Mouse (Mus musculus): Measurements from ENCODE around the gene Sfrp2. TPM values are rescaled to one million over a fixed set of nuclear protein-coding genes. Genes with fewer than 3 reads are reported as not detected.

Sfrp2 gene
- total and polyA plus RNA-seq, 3 experiments, result not detected

GRCm38 (mm10) chr3:83801649-83802155 is 35.6 kb downstream of the Sfrp2 start:
- Histone ChIP-seq H3K4me1 (ENCODE audit: control insufficient read depth in 1 of 2, insufficient read depth in 2 of 2, low read length in 2 of 2) (no peaks in the 10 kb centered on the region), H3K79me2 (ENCODE audit: control insufficient read depth, insufficient read depth, low read length, poor library complexity) (no peaks in the 10 kb centered on the region), H3K9me3 (replicated peaks; ENCODE audit: insufficient read depth, low read length) (no peaks in the 10 kb centered on the region), H3K4me3 (ENCODE audit: control insufficient read depth in 1 of 2, insufficient read depth in 1 of 2, low read depth in 2 of 2, low read length in 2 of 2) (no peak overlapping the region), H3K27me3 (ENCODE audit: control insufficient read depth in 1 of 2, insufficient read depth in 2 of 2, low read length in 2 of 2) (peaks cover 0 to under 1% of the 10 kb centered on the region in 2 experiments; a peak in 1 of 4 replicates), H3K36me3 (ENCODE audit: control insufficient read depth in 1 of 2, insufficient read depth in 2 of 2, low read length in 2 of 2) (no peaks in the 10 kb centered on the region), H3K9ac (ENCODE audit: control insufficient read depth, low read depth, low read length, poor library complexity, severe bottlenecking) (no peak overlapping the region), H3K27ac (ENCODE audit: control insufficient read depth, low read depth, low read length) (no peak overlapping the region)
- peak; percentile 47 for TF ChIP-seq SMC3 (IDR thresholded peaks at IDR 0.05; ENCODE audit: low read depth, low read length)
- peak; percentile 17 for TF ChIP-seq RAD21 (IDR thresholded peaks at IDR 0.05; ENCODE audit: low read depth, low read length)
- no peak for TF ChIP-seq MAFK (IDR thresholded peaks at IDR 0.05; ENCODE audit: borderline replicate concordance, low read depth, low read length)
- TF ChIP-seq MYC (IDR thresholded peaks at IDR 0.05; ENCODE audit: low read depth, low read length), result no peak
- TF ChIP-seq HCFC1 (IDR thresholded peaks at IDR 0.05; ENCODE audit: low read depth, low read length), result no peak
- TF ChIP-seq CTCF (IDR thresholded peaks at IDR 0.05 in 2 of 3, conservative IDR thresholded peaks at IDR 0.05 in 1 of 3; ENCODE audit: control insufficient read depth in 1 of 3, insufficient read depth in 1 of 3, low read depth in 2 of 3, low read length in 3 of 3, poor library complexity in 1 of 3, severe bottlenecking in 1 of 3), result peak; percentile 39 to 46 (median 42)
- TF ChIP-seq BHLHE40 (IDR thresholded peaks at IDR 0.05; ENCODE audit: borderline replicate concordance, low read depth, low read length), result no peak
- DNase-seq (ENCODE audit: low read depth, low spot score), result peak; percentile 30

GRCm38 (mm10) chr3:83808483-83808882 is 42.4 kb downstream of the Sfrp2 start:
- H3K4me1 ChIP-seq (ENCODE audit: control insufficient read depth in 1 of 2, insufficient read depth in 2 of 2, low read length in 2 of 2), result no peaks in the 10 kb centered on the region
- no peak for DNase-seq (ENCODE audit: low read depth, low spot score)
- no peak overlapping the region for H3K9ac ChIP-seq (ENCODE audit: control insufficient read depth, low read depth, low read length, poor library complexity, severe bottlenecking)
- H3K27me3 ChIP-seq (ENCODE audit: control insufficient read depth in 1 of 2, insufficient read depth in 2 of 2, low read length in 2 of 2), result peaks cover 0 to 2% of the 10 kb centered on the region in 2 experiments; a peak in 2 of 4 replicates
- H3K79me2 ChIP-seq (ENCODE audit: control insufficient read depth, insufficient read depth, low read length, poor library complexity), result no peaks in the 10 kb centered on the region
- H3K36me3 ChIP-seq (ENCODE audit: control insufficient read depth in 1 of 2, insufficient read depth in 2 of 2, low read length in 2 of 2), result no peaks in the 10 kb centered on the region
- no peaks in the 10 kb centered on the region for H3K9me3 ChIP-seq (replicated peaks; ENCODE audit: insufficient read depth, low read length)
- no peak overlapping the region for H3K4me3 ChIP-seq (ENCODE audit: control insufficient read depth in 1 of 2, insufficient read depth in 1 of 2, low read depth in 2 of 2, low read length in 2 of 2)
- H3K27ac ChIP-seq (ENCODE audit: control insufficient read depth, low read depth, low read length), result no peak overlapping the region
- TF ChIP-seq USF1 (IDR thresholded peaks at IDR 0.05; ENCODE audit: low read depth, low read length) (no peak), ETS1 (IDR thresholded peaks at IDR 0.05; ENCODE audit: low read depth, low read length) (no peak), SMC3 (IDR thresholded peaks at IDR 0.05; ENCODE audit: low read depth, low read length) (no peak), CHD2 (IDR thresholded peaks at IDR 0.05; ENCODE audit: low read length) (no peak), RAD21 (IDR thresholded peaks at IDR 0.05; ENCODE audit: low read depth, low read length) (no peak), ZC3H11A (IDR thresholded peaks at IDR 0.05; ENCODE audit: low read depth, low read length) (no peak), TBP (IDR thresholded peaks at IDR 0.05; ENCODE audit: low read depth, low read length) (no peak), ZKSCAN1 (IDR thresholded peaks at IDR 0.05; ENCODE audit: low read depth, low read length) (no peak), CHD1 (IDR thresholded peaks at IDR 0.05; ENCODE audit: low read depth, low read length) (no peak), MEF2A (IDR thresholded peaks at IDR 0.05; ENCODE audit: extremely low read depth, insufficient replicate concordance, low read depth, low read length, poor library complexity, severe bottlenecking) (no peak), ZMIZ1 (IDR thresholded peaks at IDR 0.05; ENCODE audit: low read depth, low read length) (no peak), MYB (IDR thresholded peaks at IDR 0.05; ENCODE audit: low read depth, low read length) (no peak), ZNF384 (IDR thresholded peaks at IDR 0.05; ENCODE audit: low read depth, low read length) (no peak), NRF1 (IDR thresholded peaks at IDR 0.05; ENCODE audit: insufficient read depth, low read depth, low read length, poor library complexity, severe bottlenecking) (no peak), MAX (IDR thresholded peaks at IDR 0.05; ENCODE audit: low read length) (no peak), SIN3A (IDR thresholded peaks at IDR 0.05; ENCODE audit: low read length) (no peak)
